Mouse (Mus musculus) layer of hippocampus, adult 2 months (tissue): ENCODE measurements at regions not wholly inside any gene's neighbourhood (a gene's known extent, or its start where the extent isn't known, plus 50 kb on each side); places are given as distances from the start of the nearest gene placed in this dataset.

Source experiments
- DNase-seq, 2 experiments: peaks; one replicate each; pipeline ENCODE4 v3.0.0; 2022; ENCODE audit warnings: low spot score in 2 of 2
- H3K27ac ChIP-seq: fragments of 200-600 bp; 2 replicates; pipeline ENCODE4 v1.8.1; 2022
- H3K4me3 ChIP-seq: fragments of 200-600 bp; 2 replicates; pipeline ENCODE4 v1.8.1; 2022; ENCODE audit warnings: mild to moderate bottlenecking
- CTCF ChIP-seq: fragments of 200-600 bp; conservative IDR thresholded peaks from 2 replicates; pipeline ENCODE4 v1.8.1; 2022; ENCODE audit warnings: antibody characterized with exemption, mild to moderate bottlenecking, moderate library complexity

- no peak overlapping the region for H3K4me3 ChIP-seq
- DNase-seq, result no peak
- no peak overlapping the region for H3K27ac ChIP-seq
- no peak for TF ChIP-seq CTCF
Measured at GRCm38 (mm10) chr16:9498301-9498700, 497.1 kb downstream of the Grin2a start.

DNA sequence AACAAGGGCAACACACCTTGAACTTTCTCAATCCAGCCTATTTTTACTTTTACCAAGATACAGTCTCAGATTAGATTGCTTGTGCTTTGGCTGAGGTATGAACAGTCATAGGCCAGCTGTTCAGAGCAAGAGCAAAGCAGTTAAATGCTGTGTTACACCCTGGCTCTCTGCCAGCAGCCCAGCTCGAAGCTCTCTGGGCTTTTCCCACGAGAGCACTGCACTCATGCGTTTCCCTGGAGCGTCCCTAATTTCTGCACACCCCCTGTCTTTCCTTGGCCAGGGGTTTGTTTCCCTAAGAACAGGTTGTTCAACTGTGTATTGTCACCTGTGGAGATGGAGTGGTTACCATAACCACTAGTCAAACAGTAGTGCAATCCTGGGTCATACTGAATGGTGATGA, 493.6 kb downstream of the Grin2a start:
- DNase-seq, result no peak
- Histone ChIP-seq H3K27ac (no peak overlapping the region), H3K4me3 (no peak overlapping the region)
- TF ChIP-seq CTCF, result no peak

DNA sequence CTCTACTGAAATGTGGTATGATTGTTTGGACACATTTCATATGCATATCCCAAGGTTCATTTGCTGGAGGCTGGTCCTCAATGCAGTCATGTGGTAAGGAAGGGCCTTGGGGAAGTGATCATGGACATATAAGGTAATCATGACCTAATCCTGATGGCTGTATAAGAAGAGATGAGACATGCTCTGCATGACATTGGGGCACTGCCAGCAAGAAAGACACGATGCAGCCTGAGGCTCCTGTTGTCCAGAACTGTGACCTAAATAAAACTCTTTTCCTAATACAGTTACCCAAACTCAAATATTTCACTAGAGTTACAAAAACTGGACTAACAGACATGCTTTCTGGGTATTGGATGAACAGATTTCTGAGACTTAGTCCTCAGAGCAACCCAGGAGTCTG, 485.7 kb downstream of the Grin2a start:
- no peak for TF ChIP-seq CTCF
- DNase-seq, result no peak
- H3K27ac ChIP-seq, result no peak overlapping the region
- no peak overlapping the region for H3K4me3 ChIP-seq

GRCm38 (mm10) chr16:9514538-9514937, 480.8 kb downstream of the Grin2a start:
- no peak for DNase-seq
- TF ChIP-seq CTCF, result no peak
- H3K4me3 ChIP-seq, result no peak overlapping the region
- H3K27ac ChIP-seq, result no peak overlapping the region
